Comparison of ENCODE assay signal across 8 mouse cellular contexts in the genomic region with DNA sequence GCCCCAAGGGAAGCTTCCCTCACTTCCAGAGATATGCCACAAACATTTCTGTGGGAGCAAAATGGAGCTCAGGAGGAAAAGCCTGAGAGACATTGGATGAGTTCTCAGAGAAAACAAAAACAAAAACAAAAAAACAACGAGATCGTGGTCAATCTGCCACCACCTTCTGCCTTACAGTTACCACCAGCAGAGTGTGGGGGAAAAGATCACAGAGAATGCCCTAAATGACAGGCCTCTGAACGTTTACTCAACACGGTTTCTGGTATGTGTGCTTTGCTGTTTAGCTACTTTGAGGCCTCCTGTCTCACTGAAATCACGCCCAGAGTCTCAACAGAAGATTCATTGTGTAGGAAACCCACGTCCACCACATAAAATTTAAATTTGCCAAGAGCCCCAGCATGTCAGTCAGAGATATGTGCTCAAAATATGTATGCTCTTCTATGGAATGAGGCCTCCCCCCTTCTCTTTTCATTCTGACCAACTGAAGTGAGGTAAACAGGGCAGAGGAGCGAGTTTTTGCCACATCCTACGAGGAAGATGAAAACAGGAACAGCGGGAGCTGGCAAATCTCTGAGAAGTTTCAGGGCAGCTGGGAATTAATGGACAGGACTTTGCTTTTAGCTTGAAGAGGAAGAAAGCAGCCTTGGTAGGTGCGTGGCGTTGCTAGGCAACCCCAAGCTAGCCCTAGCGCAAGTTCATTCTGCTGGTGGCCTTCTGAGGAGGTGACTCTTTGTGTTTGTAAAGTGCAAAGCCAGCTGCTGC.
DNase-seq lines count a peak whose midpoint lies in the region; ATAC-seq and TF ChIP-seq lines count a peak whose summit lies in the region.
"Had no signal": no experiment of that assay in that cellular context is flagged by ENCODE, and none has a peak within 500 bp of the region (broad histone marks: within the 10 kb centered on the region; RNA-seq: fewer than 3 reads in every experiment).

No protein-coding gene starts in this region.

- DNase-seq in ES-CJ7 (ENCODE audit: low read depth, low spot score) = peak; percentile 4
- DNase-seq in brain, embryonic 18.5 days (ENCODE audit: low read depth, low spot score) = peak; percentile 46
- peak; percentile 66 for DNase-seq in hindbrain, embryonic 11.5 days (ENCODE audit: low spot score)
- no peak for DNase-seq in limb, embryonic 14.5 days (ENCODE audit: low spot score)
- DNase-seq in lung, adult 18-20 months = no peak
- DNase-seq in gastrocnemius, postnatal 10 days = no peak

- H3K27ac ChIP-seq in hindbrain, embryonic 11.5 days (ENCODE audit: low read depth, low read length) = peak overlapping the region; percentile 40
- no peak overlapping the region for H3K27ac ChIP-seq in limb, embryonic 14.5 days (replicated peaks; ENCODE audit: low read depth, low read length)
- H3K27ac ChIP-seq: liver, embryonic 14.5 days had no signal

- no peak for TF ChIP-seq POLR2A in limb, embryonic 14.5 days (IDR thresholded peaks at IDR 0.05; ENCODE audit: borderline replicate concordance, extremely low read depth, insufficient read depth, insufficient read length)

- no peak overlapping the region for H3K4me2 ChIP-seq in hindbrain, embryonic 11.5 days (replicated peaks; ENCODE audit: low read depth, low read length)
- no peak overlapping the region for H3K4me2 ChIP-seq in limb, embryonic 14.5 days (replicated peaks; ENCODE audit: low read depth, low read length, severe bottlenecking)

- no peak overlapping the region for H3K9ac ChIP-seq in hindbrain, embryonic 11.5 days (ENCODE audit: low read depth, low read length)
- H3K9ac ChIP-seq in limb, embryonic 14.5 days (ENCODE audit: low read depth, low read length, severe bottlenecking) = no peak overlapping the region
- H3K9ac ChIP-seq: liver, embryonic 14.5 days had no signal

- ATAC-seq in hindbrain, embryonic 11.5 days (ENCODE audit: low FRiP score) = peak; percentile 55
- peak; percentile 19; the same call in 1 of the 2 replicates for ATAC-seq in limb, embryonic 14.5 days (ENCODE audit: low FRiP score, low read depth)
- no peak for ATAC-seq in inflammation-experienced regulatory T-cells, adult 6 months

- H3K36me3 ChIP-seq in hindbrain, embryonic 11.5 days (ENCODE audit: control insufficient read depth, insufficient read depth, low read length) = no peaks in the 10 kb centered on the region
- H3K36me3 ChIP-seq in limb, embryonic 14.5 days (ENCODE audit: control insufficient read depth, insufficient read depth, low read length) = no peaks in the 10 kb centered on the region

- H3K4me3 ChIP-seq in hindbrain, embryonic 11.5 days (ENCODE audit: low read depth, low read length) = no peak overlapping the region
- H3K4me3 ChIP-seq in limb, embryonic 14.5 days (replicated peaks; ENCODE audit: low read length) = no peak overlapping the region

- 24% methylated on average over 12 of the region's 12 CpGs for WGBS in hindbrain, embryonic 11.5 days
- WGBS in limb, embryonic 14.5 days = 36% methylated on average over 12 of the region's 12 CpGs

- 0 out of 2 replicates have a peak, but pooled peaks cover 2% of the 10 kb centered on the region for H3K27me3 ChIP-seq in hindbrain, embryonic 11.5 days (ENCODE audit: control insufficient read depth, insufficient read depth, low read length)
- H3K27me3 ChIP-seq in limb, embryonic 14.5 days (ENCODE audit: control insufficient read depth, insufficient read depth, low read length) = no peaks in the 10 kb centered on the region

- peaks cover 13% of the 10 kb centered on the region for H3K4me1 ChIP-seq in hindbrain, embryonic 11.5 days (replicated peaks; ENCODE audit: control insufficient read depth, insufficient read depth, low read length)
- H3K4me1 ChIP-seq in limb, embryonic 14.5 days (ENCODE audit: control insufficient read depth, insufficient read depth, low read length) = peaks cover 8% of the 10 kb centered on the region

- H3K9me3 ChIP-seq in hindbrain, embryonic 11.5 days (ENCODE audit: control insufficient read depth, low read length) = no peaks in the 10 kb centered on the region
- H3K9me3 ChIP-seq in limb, embryonic 14.5 days (ENCODE audit: control insufficient read depth, low read length) = no peaks in the 10 kb centered on the region

Comparison
In these comparisons a context has a peak if more than half of its experiments do, and no peak if none do; other contexts are left out.
1. DNase-seq: peak in ES-CJ7 (single experiment), brain, embryonic 18.5 days (single experiment) and hindbrain, embryonic 11.5 days (single experiment); none in limb, embryonic 14.5 days (single experiment), lung, adult 18-20 months (0 of 2) and gastrocnemius, postnatal 10 days (single experiment).